Mouse (Mus musculus): ENCODE data around the gene Frat1. TPM values are rescaled to one million over a fixed set of nuclear protein-coding genes. Genes with fewer than 3 reads are reported as not detected.

Frat1 gene
- total RNA-seq (2021): 1 to 10 TPM; 1.7 to 2.5 TPM
- long read RNA-seq, experiment 1, partial matches to known transcripts: 0 of 1 reads
- long read RNA-seq, experiment 1, other reads (novel, unspliced or antisense): 0 of 1 reads
- long read RNA-seq, experiment 2, partial matches to known transcripts: 0 of 2 reads
- long read RNA-seq, experiment 2, other reads (novel, unspliced or antisense): 0 of 2 reads

GRCm38 (mm10) chr19:41829381-41830105 is at the start of gene Frat1:
TSS of gene Frat1 (plus strand) at chr19:41829970.
- DNase-seq: peak; percentile 89 to 94

- no peak for DNase-seq
Measured at GRCm38 (mm10) chr19:41786896-41787295, 42.9 kb upstream of the Frat1 start.

GRCm38 (mm10) chr19:41789110-41789961 is 40.4 kb upstream of the Frat1 start:
- DNase-seq: no peak

- DNase-seq: no peak
Measured at GRCm38 (mm10) chr19:41791384-41791783, 38.4 kb upstream of the Frat1 start.

GRCm38 (mm10) chr19:41792934-41793486 is 36.8 kb upstream of the Frat1 start:
- no peak for DNase-seq

- DNase-seq: no peak
Measured at GRCm38 (mm10) chr19:41794017-41794416, 35.8 kb upstream of the Frat1 start.

- no peak for DNase-seq
Measured at GRCm38 (mm10) chr19:41794901-41795300, 34.9 kb upstream of the Frat1 start.

- peak in 1 of 2 experiments; percentile 12 for DNase-seq
Measured at GRCm38 (mm10) chr19:41796148-41796760, 33.5 kb upstream of the Frat1 start.

GRCm38 (mm10) chr19:41796789-41797327 is 32.9 kb upstream of the Frat1 start:
- no peak for DNase-seq

- DNase-seq: no peak
Measured at GRCm38 (mm10) chr19:41797536-41797935, 32.2 kb upstream of the Frat1 start.

- no peak for DNase-seq
Measured at GRCm38 (mm10) chr19:41800451-41800850, 29.3 kb upstream of the Frat1 start.

- no peak for DNase-seq
Measured at GRCm38 (mm10) chr19:41800986-41801741, 28.6 kb upstream of the Frat1 start.

GRCm38 (mm10) chr19:41801742-41802369 is 27.9 kb upstream of the Frat1 start, which contains the start of gene Arhgap19:
TSS of gene Arhgap19 (minus strand) at chr19:41802047.
- DNase-seq: peak; percentile 94 to 97

GRCm38 (mm10) chr19:41803322-41803721 is 26.4 kb upstream of the Frat1 start:
- peak in 1 of 2 experiments; percentile 15 for DNase-seq

- DNase-seq: no peak
Measured at GRCm38 (mm10) chr19:41805831-41806230, 23.9 kb upstream of the Frat1 start.

- no peak for DNase-seq
Measured at GRCm38 (mm10) chr19:41807497-41807896, 22.3 kb upstream of the Frat1 start.

- DNase-seq: no peak
Measured at GRCm38 (mm10) chr19:41808104-41808634, 21.6 kb upstream of the Frat1 start.

GRCm38 (mm10) chr19:41810074-41810473 is 19.7 kb upstream of the Frat1 start:
- DNase-seq: no peak

- DNase-seq: peak; percentile 47 to 76
Measured at GRCm38 (mm10) chr19:41812525-41812924, 17.2 kb upstream of the Frat1 start.

- DNase-seq: no peak
Measured at GRCm38 (mm10) chr19:41813374-41813773, 16.4 kb upstream of the Frat1 start.
